Mouse (Mus musculus) CH12.LX (cell line): ENCODE results near the gene Abcb10. TPM values are rescaled to one million over a fixed set of nuclear protein-coding genes. Genes with fewer than 3 reads are reported as not detected.

ENCODE experiments used
- DNase-seq: peaks from one replicate; pipeline ENCODE4 v3.0.0-alpha.2; 2013; ENCODE audit errors: extremely low read depth
- H3K27ac ChIP-seq: 2 replicates; pipeline ENCODE4 v1.5.1; 2012; ENCODE audit warnings: low read depth, mild to moderate bottlenecking, control low read depth, moderate library complexity; ENCODE audit not compliant: insufficient read depth
- H3K27me3 ChIP-seq: replicated peaks from 2 replicates; pipeline ENCODE3; 2012; ENCODE audit warnings: inconsistent platforms
- H3K36me3 ChIP-seq, 2 experiments: replicated peaks in 1 of 2; 2 replicates each; pipeline versions ENCODE3 to v1.6.1; 2012; ENCODE audit warnings: inconsistent platforms in 1 of 2, low read length in 1 of 2, mild to moderate bottlenecking in 1 of 2, mixed read lengths in 1 of 2, moderate library complexity in 1 of 2; ENCODE audit not compliant: control insufficient read depth in 1 of 2, insufficient read depth in 1 of 2
- H3K4me1 ChIP-seq, 2 experiments: 2 replicates each; pipeline ENCODE4 v1.6.1; 2012; ENCODE audit warnings: inconsistent platforms in 1 of 2, moderate library complexity in 1 of 2; ENCODE audit not compliant: insufficient read depth in 2 of 2, control insufficient read depth in 1 of 2
- H3K4me2 ChIP-seq: 2 replicates; pipeline ENCODE4 v1.6.1; 2012; ENCODE audit warnings: low read depth, mild to moderate bottlenecking, control low read depth; ENCODE audit not compliant: poor library complexity, insufficient read depth, severe bottlenecking
- H3K4me3 ChIP-seq, 3 experiments: fragments of 150-350 bp in 1 of 3; sonication (generic) in 1 of 3; replicated peaks in 1 of 3; 2 replicates each; pipeline versions ENCODE3 to v1.5.1; 2011 to 2012; ENCODE audit warnings: low read depth in 2 of 3, low read length in 2 of 3, mild to moderate bottlenecking in 2 of 3, moderate library complexity in 2 of 3, control low read depth in 1 of 3, improper control_type of control experiment in 1 of 3, inconsistent platforms in 1 of 3, mixed read lengths in 1 of 3; ENCODE audit not compliant: poor library complexity in 1 of 3
- H3K79me2 ChIP-seq: replicated peaks from 2 replicates; pipeline ENCODE4 v1.6.1; 2012; ENCODE audit warnings: mild to moderate bottlenecking, moderate library complexity; ENCODE audit not compliant: control insufficient read depth, poor library complexity, insufficient read depth, severe bottlenecking; ENCODE audit errors: extremely low read depth
- H3K9ac ChIP-seq: 2 replicates; pipeline ENCODE4 v1.6.1; 2012; ENCODE audit warnings: low read depth, mild to moderate bottlenecking, control low read depth, moderate library complexity; ENCODE audit not compliant: insufficient read depth
- H3K9me3 ChIP-seq: replicated peaks from 2 replicates; pipeline ENCODE3; 2012; ENCODE audit warnings: low read length, inconsistent platforms, mixed read lengths
- CHD2 ChIP-seq: IDR thresholded peaks from 2 replicates; pipeline ENCODE4 v1.6.1; 2011; ENCODE audit warnings: low read length, improper control_type of control experiment
- CTCF ChIP-seq, 2 experiments: IDR thresholded peaks in 1 of 2; conservative IDR thresholded peaks in 1 of 2; 2 replicates each; pipeline ENCODE4 v1.5.1; 2011 to 2012; ENCODE audit warnings: low read depth in 2 of 2, low read length in 2 of 2, improper control_type of control experiment in 1 of 2, inconsistent platforms in 1 of 2, mild to moderate bottlenecking in 1 of 2, moderate library complexity in 1 of 2
- E2F4 ChIP-seq: IDR thresholded peaks from 2 replicates; pipeline ENCODE4 v1.6.1; 2011; ENCODE audit warnings: low read depth, low read length, improper control_type of control experiment; ENCODE audit not compliant: insufficient replicate concordance
- EP300 ChIP-seq: IDR thresholded peaks from 2 replicates; pipeline ENCODE4 v1.6.1; 2011; ENCODE audit warnings: low read length, improper control_type of control experiment
- GABPA ChIP-seq: IDR thresholded peaks from 2 replicates; pipeline ENCODE4 v1.6.1; 2012; ENCODE audit warnings: low read depth, low read length, improper control_type of control experiment, inconsistent platforms; ENCODE audit not compliant: insufficient replicate concordance
- HCFC1 ChIP-seq: IDR thresholded peaks from 2 replicates; pipeline ENCODE4 v1.6.1; 2012; ENCODE audit warnings: low read depth, mild to moderate bottlenecking, inconsistent platforms, low read length, improper control_type of control experiment
- JUND ChIP-seq: conservative IDR thresholded peaks from 2 replicates; pipeline ENCODE4 v1.6.1; 2011; ENCODE audit warnings: low read depth, low read length, improper control_type of control experiment
- KAT2A ChIP-seq: IDR thresholded peaks from 2 replicates; pipeline ENCODE4 v1.6.1; 2012; ENCODE audit warnings: low read length, improper control_type of control experiment, inconsistent platforms; ENCODE audit not compliant: insufficient replicate concordance
- MAFK ChIP-seq: IDR thresholded peaks from 2 replicates; pipeline ENCODE4 v1.6.1; 2011; ENCODE audit warnings: low read length, improper control_type of control experiment; ENCODE audit not compliant: insufficient replicate concordance
- MEF2A ChIP-seq: IDR thresholded peaks from 2 replicates; pipeline ENCODE4 v1.6.1; 2014; ENCODE audit warnings: low read depth, mild to moderate bottlenecking, inconsistent platforms, low read length, improper control_type of control experiment, borderline replicate concordance
- MYC ChIP-seq: IDR thresholded peaks from 2 replicates; pipeline ENCODE4 v1.6.1; 2011; ENCODE audit warnings: low read depth, mild to moderate bottlenecking, improper control_type of control experiment, low read length
- NELFE ChIP-seq: IDR thresholded peaks from 2 replicates; pipeline ENCODE4 v1.6.1; 2011; ENCODE audit warnings: low read depth, low read length, improper control_type of control experiment
- NRF1 ChIP-seq: IDR thresholded peaks from 2 replicates; pipeline ENCODE4 v1.6.1; 2014; ENCODE audit warnings: low read depth, mild to moderate bottlenecking, inconsistent platforms, low read length, improper control_type of control experiment, moderate library complexity
- RAD21 ChIP-seq: IDR thresholded peaks from 2 replicates; pipeline ENCODE4 v1.6.1; 2011; ENCODE audit warnings: low read depth, mild to moderate bottlenecking, low read length, improper control_type of control experiment, moderate library complexity
- SIN3A ChIP-seq: IDR thresholded peaks from 2 replicates; pipeline ENCODE4 v1.6.1; 2012; ENCODE audit warnings: low read length, improper control_type of control experiment, inconsistent platforms
- SMC3 ChIP-seq: IDR thresholded peaks from 2 replicates; pipeline ENCODE4 v1.6.1; 2011; ENCODE audit warnings: low read depth, low read length, improper control_type of control experiment
- TBP ChIP-seq: conservative IDR thresholded peaks from 2 replicates; pipeline ENCODE4 v1.6.1; 2011; ENCODE audit warnings: low read depth, low read length, improper control_type of control experiment
- TCF12 ChIP-seq: IDR thresholded peaks from 2 replicates; pipeline ENCODE4 v1.6.1; 2014; ENCODE audit warnings: low read depth, mild to moderate bottlenecking, inconsistent platforms, low read length, improper control_type of control experiment
- UBTF ChIP-seq: IDR thresholded peaks from 2 replicates; pipeline ENCODE4 v1.6.1; 2012; ENCODE audit warnings: low read depth, mild to moderate bottlenecking, inconsistent platforms, low read length, improper control_type of control experiment, moderate library complexity
- ZC3H11A ChIP-seq: IDR thresholded peaks from 2 replicates; pipeline ENCODE4 v1.6.1; 2012; ENCODE audit warnings: low read depth, mild to moderate bottlenecking, inconsistent platforms, low read length, improper control_type of control experiment
- ZKSCAN1 ChIP-seq: IDR thresholded peaks from 2 replicates; pipeline ENCODE4 v1.6.1; 2012; ENCODE audit warnings: low read depth, inconsistent platforms, low read length, improper control_type of control experiment, borderline replicate concordance
- dilution Hi-C: fragments of 300-500 bp; cut with MboI; formaldehyde crosslinking; loops from 2 replicates; pipeline ENCODE4 v1.14.3; 2020; ENCODE audit warnings: low sequenced_read_pairs; ENCODE audit not compliant: extremely low pct_unique_long_range_greater_than_20kb, extremely low pct_ligation_motif_present
- in situ Hi-C: fragments of 300-500 bp; cut with MboI; formaldehyde crosslinking; loops from 3 replicates; pipeline ENCODE4 v1.14.3; 2019; ENCODE audit warnings: low sequenced_read_pairs, low pct_ligation_motif_present, low pct_unique_long_range_greater_than_20kb, mixed read lengths
- polyA plus RNA-seq: library from polyadenylated mRNA; unstranded; fragments of >175 nt; gene quantifications from 2 replicates; pipeline ENCODE4 v1.2.1, GENCODE M21; 2012; ENCODE audit warnings: low read depth; ENCODE audit not compliant: insufficient read length
- total RNA-seq, 2 experiments: library from RNA; depleted of rRNA; stranded (reverse); fragments of 300-350 nt in 1 of 2; fragments of >200 nt in 1 of 2; gene quantifications; 2 replicates each; pipeline ENCODE4 v1.2.3; 2012 to 2014

Gene Abcb10
- total and polyA plus RNA-seq, 3 experiments = 8.0 to 8.5 (median 8.1) TPM

GRCm38 (mm10) chr8:123925671-123926070, 57.3 kb downstream of the Abcb10 start:
- Histone ChIP-seq H3K27me3 (no peaks in the 10 kb centered on the region), H3K4me2 (no peak overlapping the region), H3K27ac (no peak overlapping the region), H3K4me3 (no peak overlapping the region), H3K79me2 (no peaks in the 10 kb centered on the region), H3K9ac (no peak overlapping the region), H3K36me3 (peaks cover 82 to 94% of the 10 kb centered on the region in 2 experiments), H3K4me1 (no peaks in the 10 kb centered on the region), H3K9me3 (no peaks in the 10 kb centered on the region)
- in situ Hi-C loops = loop anchor here (10.0 kb wide), 1 partner anchor 429 kb away; no protein-coding TSS in a partner anchor
- dilution Hi-C loops = no loop called here
- no peak for TF ChIP-seq CHD2
- TF ChIP-seq MAFK = no peak
- TF ChIP-seq SIN3A = no peak
- TF ChIP-seq TBP = no peak
- DNase-seq = no peak

GRCm38 (mm10) chr8:123924719-123925118, 58.2 kb downstream of the Abcb10 start:
- no peaks in the 10 kb centered on the region for H3K9me3 ChIP-seq
- H3K4me2 ChIP-seq = no peak overlapping the region
- in situ Hi-C loops = loop anchor here (10.0 kb wide), 1 partner anchor 430 kb away; no protein-coding TSS in a partner anchor
- TF ChIP-seq RAD21 (peak; percentile 54), JUND (no peak), E2F4 (no peak), CTCF (conservative IDR thresholded peaks at IDR 0.05 in 1 of 2, IDR thresholded peaks at IDR 0.05 in 1 of 2; ENCODE audit: low read depth in 2 of 2, low read length in 2 of 2) (peak; percentile 90 to 92), MYC (peak; percentile 31; the same call in 1 of the 2 replicates), NELFE (no peak), SMC3 (peak; percentile 80), SIN3A (no peak), GABPA (no peak)
- dilution Hi-C loops = no loop called here
- H3K27me3 ChIP-seq = no peaks in the 10 kb centered on the region
- H3K36me3 ChIP-seq = peaks cover 83 to 94% of the 10 kb centered on the region in 2 experiments
- no peak overlapping the region for H3K27ac ChIP-seq
- H3K9ac ChIP-seq = no peak overlapping the region
- DNase-seq = peak; percentile 88
- H3K4me1 ChIP-seq = no peaks in the 10 kb centered on the region
- H3K4me3 ChIP-seq = no peak overlapping the region
- no peaks in the 10 kb centered on the region for H3K79me2 ChIP-seq

- H3K4me2 ChIP-seq = no peak overlapping the region
- DNase-seq = no peak
- no peaks in the 10 kb centered on the region for H3K9me3 ChIP-seq
- in situ Hi-C loops (no loop called here), dilution Hi-C loops (no loop called here)
- H3K27ac ChIP-seq = no peak overlapping the region
- no peak overlapping the region for H3K4me3 ChIP-seq
- H3K9ac ChIP-seq = no peak overlapping the region
- no peaks in the 10 kb centered on the region for H3K79me2 ChIP-seq
- H3K4me1 ChIP-seq = no peaks in the 10 kb centered on the region
- no peak for TF ChIP-seq NRF1
- no peak for TF ChIP-seq ZKSCAN1
- no peak for TF ChIP-seq EP300
- no peak for TF ChIP-seq ZC3H11A
- TF ChIP-seq KAT2A = no peak
- no peak for TF ChIP-seq HCFC1
- no peak for TF ChIP-seq GABPA
- no peak for TF ChIP-seq UBTF
- TF ChIP-seq CHD2 = no peak
- TF ChIP-seq TCF12 = no peak
- TF ChIP-seq SIN3A = no peak
- TF ChIP-seq JUND = no peak
- no peak for TF ChIP-seq CTCF (conservative IDR thresholded peaks at IDR 0.05 in 1 of 2, IDR thresholded peaks at IDR 0.05 in 1 of 2; ENCODE audit: low read depth in 2 of 2, low read length in 2 of 2)
- TF ChIP-seq MYC = no peak
- TF ChIP-seq MEF2A = no peak
- H3K27me3 ChIP-seq = no peaks in the 10 kb centered on the region
- H3K36me3 ChIP-seq = peaks cover 74 to 95% of the 10 kb centered on the region in 2 experiments
These were observed 68.3 kb downstream of the Abcb10 start for GRCm38 (mm10) chr8:123914635-123915034.
